Mouse (Mus musculus): ENCODE measurements around the gene Reep1.
A peak's percentile ranks its signal among the peaks of the same experiment; 100 is the strongest.

The Reep1 gene

DNA sequence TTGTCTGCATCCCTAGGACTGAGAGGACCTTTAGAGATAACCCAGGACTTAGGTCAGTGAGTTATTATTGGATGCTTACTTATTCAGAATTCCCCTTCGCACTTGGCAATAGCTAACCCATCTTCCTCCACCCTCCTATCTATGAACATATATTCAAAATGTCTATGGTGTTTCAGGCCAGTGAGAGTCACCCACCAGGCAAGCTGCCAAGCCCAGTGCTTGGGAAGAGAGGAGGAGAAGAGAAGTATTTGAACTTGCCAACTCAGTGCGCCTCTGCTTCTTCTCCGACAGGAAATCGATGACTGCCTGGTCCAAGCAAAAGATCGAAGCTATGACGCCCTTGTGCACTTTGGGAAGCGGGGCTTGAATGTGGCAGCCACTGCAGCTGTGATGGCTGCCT lies 73.1 kb downstream of the Reep1 start:
- no peak for DNase-seq (ENCODE audit: extremely low spot score)

DNA sequence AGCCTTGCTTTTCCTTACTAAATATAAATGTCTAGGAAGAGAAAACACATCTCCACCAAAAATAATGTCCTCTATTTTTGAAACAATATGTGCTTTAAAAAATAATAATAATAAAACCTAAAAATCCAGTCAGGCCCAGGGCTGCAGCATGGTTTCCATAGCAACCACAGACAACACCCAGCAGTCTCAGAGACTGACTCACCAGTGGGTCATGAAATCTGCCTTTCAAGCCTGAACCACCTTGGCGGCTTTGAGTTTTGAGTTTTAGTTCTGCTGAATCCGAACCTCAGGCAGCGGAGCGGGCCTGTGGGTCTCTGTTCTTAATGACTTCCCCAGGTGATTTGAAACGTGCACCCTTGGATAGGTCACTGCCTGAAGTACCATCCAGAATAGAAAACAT lies 75.8 kb downstream of the Reep1 start:
- no peak for DNase-seq (ENCODE audit: extremely low spot score)

DNA sequence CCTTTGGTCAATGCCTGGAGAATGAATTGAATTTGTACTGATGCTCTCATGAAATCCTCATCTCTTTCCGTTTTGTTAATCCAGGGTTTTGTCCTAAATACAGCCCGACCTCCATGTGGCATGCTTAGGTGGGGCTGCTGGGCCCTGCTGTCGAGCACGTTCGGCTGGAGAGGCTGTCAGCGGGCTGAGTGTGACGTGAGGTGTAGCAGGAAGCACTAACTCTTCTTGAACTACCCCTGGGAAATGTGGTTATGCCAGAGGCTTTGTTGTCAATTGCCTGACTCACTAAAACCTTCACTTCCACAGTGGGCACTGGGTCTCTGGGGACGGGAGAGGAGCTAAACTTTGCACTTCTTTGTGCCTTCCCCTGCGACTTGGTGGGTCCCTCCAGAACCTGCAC lies 81.0 kb downstream of the Reep1 start:
- no peak for DNase-seq (ENCODE audit: extremely low spot score)

- no peak for DNase-seq (ENCODE audit: extremely low spot score)
Observed at GRCm38 (mm10) chr6:71791771-71792170, 84.4 kb downstream of the Reep1 start.

- DNase-seq (ENCODE audit: extremely low spot score), result no peak
Observed at GRCm38 (mm10) chr6:71799391-71799790, 92.0 kb downstream of the Reep1 start.

DNA sequence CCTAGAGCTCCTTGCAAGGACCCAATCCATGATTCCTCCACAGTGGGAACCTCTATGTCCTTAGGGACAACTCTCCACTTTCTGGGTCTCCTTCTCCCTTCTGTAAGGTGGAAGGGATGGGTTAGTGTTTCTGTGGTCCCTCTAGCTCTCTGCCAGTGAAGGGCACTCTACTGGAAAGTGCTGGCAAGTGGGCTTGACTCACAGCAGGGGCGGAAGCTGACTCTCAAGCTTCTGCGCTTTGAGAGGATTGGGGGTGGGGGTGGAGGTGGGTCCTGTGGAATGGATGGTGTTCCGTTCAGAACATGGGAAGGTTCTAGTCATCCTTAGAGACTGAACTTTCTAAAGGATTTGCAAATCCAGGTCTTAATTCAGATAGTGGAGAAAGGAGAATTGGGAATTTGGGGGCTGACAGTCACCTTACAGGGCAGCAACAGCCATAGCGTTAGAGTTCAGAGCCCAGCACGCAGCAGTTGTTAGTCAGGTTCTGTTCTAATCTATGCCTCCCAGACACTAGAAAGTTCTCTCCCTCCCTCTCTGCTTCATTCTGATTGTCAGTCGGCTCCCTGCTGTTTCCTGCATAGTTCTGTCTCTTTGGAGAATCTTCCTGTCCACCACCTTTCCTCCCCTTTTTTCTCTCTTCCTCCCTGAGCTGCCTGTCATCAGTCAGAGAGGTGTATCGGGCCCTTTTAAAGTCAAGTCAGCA lies 93.8 kb downstream of the Reep1 start:
- no peak for DNase-seq (ENCODE audit: extremely low spot score)

GRCm38 (mm10) chr6:71801714-71802094 lies 94.3 kb downstream of the Reep1 start:
- no peak for DNase-seq (ENCODE audit: extremely low spot score)

DNA sequence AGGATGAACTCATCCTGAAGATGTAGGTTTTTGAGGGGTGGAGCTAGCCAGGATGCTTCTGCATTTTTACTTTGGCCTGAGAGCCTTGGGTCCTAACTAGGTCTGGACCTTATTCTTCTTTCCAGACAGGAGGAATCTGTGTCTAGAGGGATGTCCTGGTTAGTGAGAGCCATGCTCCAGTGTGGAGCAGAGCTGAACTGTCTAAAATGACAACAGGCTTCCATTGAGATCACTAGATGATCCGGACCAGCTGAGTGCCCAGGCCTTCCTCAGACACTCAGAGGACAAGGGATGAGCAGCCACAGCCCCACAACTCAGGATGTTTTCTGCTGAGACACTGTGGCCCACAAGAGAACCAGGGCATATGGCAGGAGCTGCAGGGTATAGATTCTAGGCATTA lies 96.2 kb downstream of the Reep1 start:
- no peak for DNase-seq (ENCODE audit: extremely low spot score)

DNA sequence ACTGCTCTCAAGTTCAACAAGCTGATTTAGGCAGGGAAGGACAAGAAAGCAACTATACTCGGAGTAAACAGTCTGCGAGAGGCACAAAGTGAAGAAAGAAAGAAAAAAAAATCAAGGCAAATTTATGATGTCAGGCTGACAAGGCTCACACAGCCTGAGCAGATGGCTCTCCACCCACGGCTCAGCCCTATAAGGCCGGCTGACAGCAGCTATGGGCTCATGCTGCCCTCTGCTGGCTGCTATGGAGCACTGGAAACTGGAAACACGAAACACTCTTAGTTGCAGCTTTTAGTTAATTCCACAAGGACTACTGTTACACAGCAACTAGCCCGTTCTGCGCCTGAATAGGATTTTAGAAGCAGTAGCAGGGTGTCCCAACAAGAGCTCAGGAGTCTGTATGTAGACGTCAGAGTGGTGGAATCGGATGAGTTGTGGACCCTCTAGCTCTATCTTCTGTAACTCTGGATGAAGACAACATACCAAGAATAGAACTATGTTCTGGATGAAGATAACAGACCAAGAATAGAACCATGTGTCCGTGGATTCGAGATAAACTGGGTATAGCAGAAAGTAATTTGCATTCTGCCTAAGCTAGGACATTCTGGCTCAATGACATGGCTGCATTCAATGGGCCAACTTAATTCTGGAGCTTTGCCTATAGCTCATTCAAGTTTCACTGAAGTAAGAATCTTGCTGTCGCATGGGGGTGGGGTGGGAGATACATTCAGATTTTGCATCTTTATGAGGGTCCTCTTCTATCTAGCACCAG lies 96.9 kb downstream of the Reep1 start:
- DNase-seq (ENCODE audit: extremely low spot score), result peak; percentile 53

DNA sequence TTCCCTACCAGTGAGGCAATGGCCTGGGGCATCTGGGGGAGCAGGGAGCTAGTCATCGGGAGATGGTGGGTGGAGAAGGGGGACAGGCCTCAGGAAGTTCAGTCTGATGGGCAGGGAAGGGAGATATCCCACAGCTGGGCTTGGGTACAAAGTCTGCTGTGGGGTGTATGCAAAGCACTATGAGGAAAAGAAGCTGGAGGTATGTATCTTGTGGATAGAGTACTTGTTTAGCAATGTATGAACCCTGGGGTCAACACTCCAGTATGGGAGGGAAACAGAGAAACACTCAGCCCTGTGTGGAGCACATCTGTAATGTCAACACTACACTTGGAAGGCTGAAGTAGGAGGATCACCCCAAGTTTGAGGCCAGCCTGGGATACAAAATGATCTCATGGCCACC lies 99.4 kb downstream of the Reep1 start:
- no peak for DNase-seq (ENCODE audit: extremely low spot score)

DNA sequence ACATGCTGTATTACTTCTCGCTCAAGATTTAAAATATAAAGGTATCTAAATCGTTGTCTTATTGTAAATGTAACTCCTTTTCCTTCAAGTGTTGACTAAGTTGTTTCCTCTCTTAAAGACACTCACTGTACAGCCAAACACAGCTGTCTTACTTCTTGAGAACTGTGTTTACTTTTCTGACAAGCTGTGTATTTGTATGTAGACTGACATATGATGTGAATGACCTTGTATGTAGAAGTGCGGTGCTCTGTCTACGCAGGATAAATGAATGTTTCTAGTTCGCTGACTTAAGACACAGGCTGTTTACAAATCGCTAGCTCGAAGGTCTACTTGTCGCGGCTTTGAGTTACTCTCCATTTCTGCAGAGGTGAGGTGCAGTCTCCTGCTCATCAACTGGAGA lies 102.5 kb downstream of the Reep1 start:
- no peak for DNase-seq (ENCODE audit: extremely low spot score)

DNA sequence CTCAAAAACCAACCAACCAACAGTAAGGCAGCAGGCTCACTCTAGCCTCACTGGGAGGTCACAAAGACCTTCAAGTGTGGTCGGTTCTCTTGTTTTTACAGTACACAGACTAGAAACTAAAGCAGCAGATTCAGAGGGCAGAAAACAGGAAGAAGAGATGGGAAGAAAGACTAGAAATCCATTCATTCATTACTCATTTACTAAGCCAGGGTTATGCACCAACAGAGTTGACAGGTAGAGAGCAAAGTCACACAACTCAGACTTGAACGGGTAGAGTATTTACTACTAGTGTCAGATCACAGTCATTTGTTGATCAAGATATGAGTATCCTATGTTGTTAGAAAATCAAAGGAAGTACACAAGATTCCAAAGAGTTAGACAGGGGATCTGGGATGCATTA lies 105.5 kb downstream of the Reep1 start:
- no peak for DNase-seq (ENCODE audit: extremely low spot score)

DNA sequence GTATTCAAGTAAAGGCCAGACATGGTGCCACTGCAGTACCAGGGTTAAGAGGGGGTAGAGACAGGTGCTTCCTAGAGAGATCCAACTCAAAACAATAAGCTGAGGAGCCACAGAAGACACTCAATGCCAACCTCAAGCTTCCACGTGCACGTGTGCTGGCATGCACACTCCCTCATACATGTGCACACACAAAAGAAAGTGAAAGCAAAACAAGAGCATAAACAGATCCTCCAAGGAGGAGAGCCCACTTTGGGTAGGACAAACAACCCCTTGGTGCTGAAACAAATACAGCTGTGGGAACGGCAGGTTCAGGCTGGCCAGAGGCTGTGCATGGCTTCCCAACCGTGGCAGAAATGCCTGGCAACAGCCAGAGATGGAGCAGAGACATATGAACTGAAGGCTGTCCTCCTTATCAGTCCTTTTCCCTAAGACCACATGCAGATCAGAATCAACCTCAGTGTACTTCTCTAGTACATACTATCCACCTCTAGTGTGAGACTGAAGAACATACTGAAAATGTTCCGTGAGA lies 112.5 kb downstream of the Reep1 start:
- no peak for DNase-seq (ENCODE audit: extremely low spot score)

DNA sequence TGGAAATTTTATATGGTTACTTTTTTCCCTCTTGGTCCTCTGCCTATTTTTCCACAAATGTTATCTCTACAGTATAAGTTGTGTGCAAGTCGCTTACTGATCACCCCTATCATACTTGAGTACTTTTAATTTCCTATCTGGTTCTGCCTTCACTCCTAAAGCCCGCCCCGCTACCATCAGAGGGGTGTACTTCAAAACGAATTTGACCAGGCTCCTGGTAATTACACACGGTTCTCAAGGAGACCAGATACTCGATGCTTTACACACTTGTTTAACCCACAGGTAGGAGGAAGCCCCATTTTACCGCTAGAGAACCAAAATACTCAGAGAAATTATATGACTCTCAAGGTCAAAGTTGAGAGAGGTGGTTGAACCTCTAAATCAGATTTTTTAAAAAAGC lies 115.7 kb downstream of the Reep1 start:
- DNase-seq (ENCODE audit: extremely low spot score), result no peak

DNA sequence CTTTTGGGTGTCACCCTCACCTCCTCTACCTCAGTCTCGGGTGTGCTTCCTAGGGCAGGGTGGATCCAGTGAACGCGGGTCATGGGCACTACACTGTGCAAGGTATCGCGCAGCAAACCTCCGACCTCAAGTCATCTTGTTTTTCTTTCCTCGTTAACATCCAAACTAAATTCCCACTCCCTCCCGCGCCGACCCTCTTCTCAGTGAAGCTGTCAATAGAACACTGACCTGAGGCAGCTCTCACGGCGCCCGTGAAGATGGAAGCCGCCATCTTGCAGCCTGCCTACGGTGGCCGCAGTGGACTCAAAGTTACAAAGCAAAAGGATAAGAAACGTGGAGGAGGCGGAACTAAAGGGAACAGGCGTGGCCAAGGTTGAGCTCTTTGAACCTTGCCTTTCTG lies 116.1 kb downstream of the Reep1 start:
- DNase-seq (ENCODE audit: extremely low spot score), result peak; percentile 86

GRCm38 (mm10) chr6:71823961-71824360 lies 116.6 kb downstream of the Reep1 start:
- no peak for DNase-seq (ENCODE audit: extremely low spot score)

DNA sequence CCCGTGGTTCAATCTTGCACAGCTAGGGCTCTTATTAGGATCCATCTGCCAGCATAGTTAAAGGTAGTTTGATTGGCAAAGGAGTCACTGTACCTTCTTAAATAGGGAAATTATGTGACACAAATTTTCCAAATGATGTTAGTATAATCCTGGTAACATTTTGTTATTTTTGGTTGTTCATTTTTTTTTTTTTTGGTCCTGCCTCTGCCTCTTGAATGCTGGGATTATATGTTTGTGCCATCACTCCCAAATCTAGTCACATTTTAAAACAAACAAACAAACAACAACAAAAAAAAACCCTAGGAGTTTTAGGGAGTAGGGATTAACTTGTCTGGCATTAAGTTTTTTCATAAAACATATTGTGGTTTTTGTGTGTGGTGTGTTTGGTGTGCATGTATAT lies 119.5 kb downstream of the Reep1 start, which contains the start of gene Mrpl35:
TSS of gene Mrpl35 (minus strand) at position 101 of the 400 bp plus-strand sequence.
- DNase-seq (ENCODE audit: extremely low spot score), result no peak

DNA sequence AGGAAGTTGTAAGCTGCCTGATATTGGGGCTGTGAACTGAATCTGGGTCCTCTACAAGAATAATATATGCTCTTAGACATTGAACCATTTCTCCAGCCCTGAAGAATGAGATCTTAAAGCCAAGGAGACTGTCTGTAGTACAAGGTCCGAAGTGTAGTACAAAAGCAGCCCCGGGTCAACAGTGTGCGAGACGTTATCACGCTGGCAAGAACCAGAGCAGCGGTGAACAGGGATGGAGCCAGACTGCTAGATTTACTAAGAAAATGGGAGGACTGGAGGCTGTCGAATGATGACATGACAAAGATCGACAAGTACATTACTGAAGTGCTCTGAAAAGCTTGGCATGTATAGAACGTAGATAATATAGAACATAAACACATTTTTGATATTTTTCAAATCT lies 122.4 kb downstream of the Reep1 start:
- no peak for DNase-seq (ENCODE audit: extremely low spot score)

GRCm38 (mm10) chr6:71830690-71831580 lies 123.6 kb downstream of the Reep1 start, which contains the start of gene Immt:
TSS of gene Immt (plus strand) at chr6:71831331.
- DNase-seq (ENCODE audit: extremely low spot score), result peak; percentile 92

- peak; percentile 91 for DNase-seq (ENCODE audit: extremely low spot score)
Observed at GRCm38 (mm10) chr6:71831581-71831960, 124.2 kb downstream of the Reep1 start.

DNA sequence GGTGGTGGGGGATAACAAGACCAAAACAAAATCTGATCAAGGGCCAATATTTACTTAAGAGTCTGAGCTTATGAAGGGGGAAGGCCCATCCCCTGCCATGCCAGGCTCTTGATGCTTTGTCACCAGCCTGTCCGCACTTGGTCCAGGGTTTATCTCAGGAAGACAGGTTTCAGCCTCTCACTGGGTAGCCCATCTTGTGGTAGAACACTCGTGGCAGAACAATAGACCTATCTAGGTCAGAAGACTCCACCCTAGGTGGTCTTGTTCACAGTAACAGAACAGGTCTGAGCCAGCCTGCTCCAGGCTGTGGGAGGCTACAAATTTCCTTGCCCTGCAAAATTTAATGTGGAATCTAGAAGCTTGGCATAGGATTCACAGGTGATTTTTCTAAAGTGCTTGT lies 129.4 kb downstream of the Reep1 start:
- DNase-seq (ENCODE audit: extremely low spot score), result no peak

DNA sequence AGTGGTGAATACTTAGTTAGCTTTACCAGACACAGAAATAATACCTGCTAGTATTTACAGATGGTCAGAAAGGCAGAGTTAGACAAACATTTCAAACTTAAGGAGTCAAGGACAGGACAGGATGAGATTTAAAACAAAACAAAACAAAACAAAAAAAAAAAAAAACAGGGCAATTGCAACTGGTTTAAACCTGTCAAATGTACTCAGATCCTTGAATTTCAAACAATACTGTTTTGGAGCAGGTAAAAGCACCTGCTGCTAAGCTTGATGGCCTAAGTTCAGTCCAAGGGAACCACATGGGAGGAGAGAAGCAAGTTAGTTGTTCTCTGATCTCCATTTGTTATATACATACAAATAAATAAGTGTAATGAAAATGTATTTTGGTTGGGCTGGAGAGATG lies 132.5 kb downstream of the Reep1 start:
- DNase-seq (ENCODE audit: extremely low spot score), result no peak

All from embryo, embryonic 9.5 days (tissue).